Mouse (Mus musculus) embryo, embryonic 10.5 days (tissue): ENCODE results near the gene Cd6.

ENCODE experiments used
- DNase-seq: peaks from one replicate; pipeline ENCODE4 v3.0.0-alpha.2; 2015; ENCODE audit warnings: low spot score

Gene Cd6

GRCm38 (mm10) chr19:10763381-10764031 lies 66.4 kb downstream of the Cd6 start:
- DNase-seq = no peak

- DNase-seq = no peak
Observed at GRCm38 (mm10) chr19:10762468-10762867, 67.4 kb downstream of the Cd6 start.

GRCm38 (mm10) chr19:10761794-10762415 lies 68.0 kb downstream of the Cd6 start:
- no peak for DNase-seq

GRCm38 (mm10) chr19:10759983-10760831 lies 69.7 kb downstream of the Cd6 start:
- DNase-seq = no peak

- no peak for DNase-seq
Observed at GRCm38 (mm10) chr19:10759525-10759924, 70.3 kb downstream of the Cd6 start.

DNA sequence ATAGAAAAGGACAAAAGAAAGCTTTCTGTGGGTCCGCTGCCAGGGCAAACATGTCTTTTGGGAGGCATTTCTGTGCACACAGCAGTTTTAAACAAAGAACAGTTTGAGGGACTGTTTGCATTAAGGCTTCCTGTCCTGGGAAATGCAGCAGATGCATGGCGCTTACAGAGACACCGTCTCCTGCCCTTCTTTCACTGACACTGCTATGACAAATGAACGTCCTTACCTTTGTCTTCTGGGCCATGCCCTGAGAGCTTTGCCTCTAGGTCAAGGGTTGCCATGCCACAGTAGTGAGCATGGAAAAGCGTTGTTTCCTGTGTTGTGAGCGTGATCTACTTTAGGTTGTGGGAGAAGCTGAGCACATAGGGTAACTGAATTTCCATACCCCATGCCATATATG lies 71.2 kb downstream of the Cd6 start:
- DNase-seq = peak; percentile 33

DNA sequence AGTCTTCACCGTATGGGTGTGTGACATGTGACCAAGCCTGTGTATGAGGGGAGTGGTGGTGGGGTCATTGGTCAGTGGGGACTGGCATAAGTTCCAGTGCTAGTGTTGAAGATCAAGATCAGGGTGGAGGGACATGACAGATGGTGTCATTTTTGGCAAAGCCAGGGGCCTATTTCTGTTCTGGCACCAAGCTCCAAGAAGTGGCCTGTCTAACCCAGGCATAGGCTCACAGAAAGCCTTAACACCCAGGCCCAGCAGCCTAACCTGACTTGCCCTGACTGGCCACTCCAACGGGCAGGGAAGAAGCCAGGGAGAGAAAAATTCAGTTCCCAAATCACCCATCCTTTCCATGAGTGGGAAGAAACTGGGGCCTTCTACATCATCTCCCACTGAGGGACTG lies 72.3 kb downstream of the Cd6 start:
- no peak for DNase-seq

DNA sequence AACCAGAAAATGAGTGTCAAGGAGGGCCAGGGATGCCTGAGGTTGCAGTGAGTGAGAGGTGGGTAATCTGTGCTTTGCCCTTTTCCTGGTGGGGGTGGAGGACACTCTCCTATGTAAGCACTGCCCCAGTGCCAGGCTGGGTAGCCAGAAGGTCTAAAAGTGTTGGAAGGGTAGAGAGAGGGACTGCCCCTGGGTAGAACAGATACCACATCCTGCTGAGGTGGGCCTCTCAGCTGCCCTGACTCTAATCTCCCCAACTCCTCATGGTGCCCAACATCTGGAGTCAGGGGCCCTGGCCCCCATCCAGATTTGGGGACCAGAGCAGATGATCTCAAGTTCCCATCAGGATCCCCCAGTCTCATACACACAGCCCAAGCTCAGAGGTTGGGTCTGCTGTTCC lies 72.7 kb downstream of the Cd6 start:
- no peak for DNase-seq

DNA sequence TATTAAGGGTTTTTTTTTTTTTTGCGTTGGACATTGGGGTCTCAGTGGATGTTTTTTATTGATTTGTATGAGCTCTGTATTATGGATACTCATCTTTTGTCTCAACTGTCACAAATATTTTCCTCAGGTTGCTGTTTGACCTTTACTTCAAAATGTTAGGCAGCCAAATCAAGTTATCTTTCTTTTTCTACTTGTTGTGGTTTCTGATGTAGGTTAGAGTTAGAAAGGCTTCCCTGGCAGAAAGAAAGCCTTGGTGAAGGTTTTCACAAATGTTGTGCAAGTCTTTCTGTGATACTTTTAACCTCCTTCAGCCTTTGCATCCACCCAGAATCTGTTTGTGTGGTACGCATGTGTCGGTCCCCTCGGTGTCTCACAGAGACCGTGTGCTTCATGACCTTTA lies 77.2 kb downstream of the Cd6 start:
- DNase-seq = no peak

DNA sequence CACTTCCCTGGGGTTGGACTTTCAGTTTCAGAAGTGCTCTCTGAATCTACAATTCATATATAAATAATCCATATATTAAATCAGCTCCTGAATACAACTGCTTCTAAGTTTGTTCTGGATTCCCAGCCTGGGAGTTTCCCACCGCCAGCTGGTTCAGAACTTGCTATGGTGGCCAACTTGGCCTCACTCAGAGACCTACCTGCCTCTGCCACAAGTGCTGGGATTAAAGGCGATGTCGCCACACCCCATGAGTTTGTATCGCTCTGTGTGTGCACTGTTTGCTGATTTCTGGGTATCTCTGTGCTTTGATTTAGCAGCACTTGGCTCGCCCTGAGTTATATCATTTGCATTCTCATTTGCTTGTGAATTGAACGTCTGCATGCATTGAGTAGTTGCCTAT lies 77.8 kb downstream of the Cd6 start:
- no peak for DNase-seq

GRCm38 (mm10) chr19:10751607-10752006 lies 78.3 kb downstream of the Cd6 start:
- no peak for DNase-seq

DNA sequence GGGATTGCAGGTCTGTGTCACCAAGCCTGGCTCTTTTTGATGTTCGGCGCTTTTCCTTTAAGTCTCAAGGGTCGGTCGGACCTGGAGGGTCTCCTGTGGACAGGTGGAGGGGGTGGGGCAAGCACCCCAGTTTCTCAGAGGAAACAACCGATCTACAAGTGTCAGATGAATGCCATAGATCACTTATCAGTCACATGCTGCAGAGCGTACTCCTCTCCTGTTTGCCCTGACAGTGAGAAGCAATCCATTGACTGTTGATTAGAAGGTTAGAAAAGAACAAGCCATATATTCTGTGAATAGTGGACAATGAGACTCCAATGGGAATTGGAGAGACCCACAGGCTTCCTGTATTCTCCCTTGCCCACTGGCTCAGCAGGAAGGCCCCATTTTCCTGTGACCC lies 79.7 kb downstream of the Cd6 start:
- DNase-seq = no peak

- DNase-seq = no peak
Observed at GRCm38 (mm10) chr19:10749295-10749694, 80.6 kb downstream of the Cd6 start.

DNA sequence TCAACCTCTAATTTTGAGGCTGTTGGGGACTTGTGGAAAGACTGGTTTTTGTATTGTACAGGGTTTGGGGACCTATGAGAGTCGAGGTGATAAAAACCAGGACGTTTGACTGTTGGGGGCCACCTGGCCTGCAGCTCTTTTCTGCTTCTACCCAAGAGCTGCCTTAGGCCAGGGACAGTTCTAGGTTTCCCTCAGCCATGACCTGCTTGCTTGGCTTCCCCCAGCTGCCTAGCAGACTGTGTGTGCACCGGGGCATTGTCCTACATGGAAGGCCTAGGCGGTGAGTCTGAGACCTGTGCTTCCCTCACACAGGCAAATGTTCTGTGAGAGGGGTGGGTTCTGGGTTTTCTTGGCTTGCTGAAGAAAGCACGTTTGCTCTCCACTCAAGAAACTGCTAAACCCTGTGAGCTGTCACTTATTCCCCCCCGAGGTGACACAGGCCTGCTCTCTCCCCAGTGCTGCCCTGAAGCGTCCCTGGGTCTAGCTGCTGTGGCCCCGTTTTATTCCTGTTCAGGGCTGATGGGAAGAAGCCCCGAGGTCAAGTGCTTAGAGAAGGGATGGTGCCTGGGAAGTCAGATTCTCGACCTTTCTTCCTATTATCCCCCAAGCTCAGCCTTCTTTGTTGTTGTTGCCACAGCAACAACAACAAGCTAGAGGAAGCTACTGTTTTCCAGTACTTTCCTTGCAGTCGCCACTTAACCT lies 81.3 kb downstream of the Cd6 start:
- no peak for DNase-seq

DNA sequence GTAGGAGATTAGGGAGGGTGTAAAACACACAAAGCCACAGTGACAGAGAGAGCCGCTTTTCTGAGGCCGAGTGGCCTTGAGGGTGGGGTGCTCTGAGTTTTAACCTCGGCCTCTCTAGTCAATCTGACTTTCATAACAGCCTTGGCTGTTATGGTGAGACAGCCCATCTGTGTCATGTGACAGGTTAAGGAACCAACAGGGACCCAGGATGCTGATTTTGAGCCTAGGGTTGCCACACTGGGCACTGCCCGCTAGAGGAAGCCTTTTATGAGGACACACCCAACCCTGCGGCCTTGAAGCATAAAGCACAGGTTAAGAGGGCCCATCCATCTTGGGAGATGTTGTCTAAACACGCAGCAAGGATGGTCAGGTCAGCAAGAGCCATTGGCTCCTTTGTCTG lies 82.1 kb downstream of the Cd6 start:
- DNase-seq = no peak

- DNase-seq = no peak
Observed at GRCm38 (mm10) chr19:10747182-10747581, 82.7 kb downstream of the Cd6 start.

- DNase-seq = no peak
Observed at GRCm38 (mm10) chr19:10742565-10742964, 87.3 kb downstream of the Cd6 start.

DNA sequence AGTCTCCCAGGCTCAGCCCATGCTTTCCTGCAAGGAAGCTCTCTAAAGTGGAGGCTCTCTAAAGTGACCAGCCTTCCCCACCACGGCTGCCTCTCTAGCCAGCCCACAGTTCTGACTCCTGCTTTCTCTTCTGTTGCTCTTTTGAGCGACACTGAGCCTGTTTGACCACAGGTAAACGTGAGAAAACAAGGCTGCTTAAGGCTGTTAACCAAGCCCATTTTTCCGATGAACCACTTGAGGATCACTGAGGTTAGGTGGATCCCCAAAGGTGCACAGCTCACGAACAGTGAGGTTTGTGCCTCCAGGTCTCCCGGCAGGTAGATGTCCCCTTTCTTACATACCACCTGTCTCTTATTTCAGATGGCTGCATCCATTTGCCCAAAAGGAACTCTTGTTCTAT lies 87.7 kb downstream of the Cd6 start:
- DNase-seq = no peak

DNA sequence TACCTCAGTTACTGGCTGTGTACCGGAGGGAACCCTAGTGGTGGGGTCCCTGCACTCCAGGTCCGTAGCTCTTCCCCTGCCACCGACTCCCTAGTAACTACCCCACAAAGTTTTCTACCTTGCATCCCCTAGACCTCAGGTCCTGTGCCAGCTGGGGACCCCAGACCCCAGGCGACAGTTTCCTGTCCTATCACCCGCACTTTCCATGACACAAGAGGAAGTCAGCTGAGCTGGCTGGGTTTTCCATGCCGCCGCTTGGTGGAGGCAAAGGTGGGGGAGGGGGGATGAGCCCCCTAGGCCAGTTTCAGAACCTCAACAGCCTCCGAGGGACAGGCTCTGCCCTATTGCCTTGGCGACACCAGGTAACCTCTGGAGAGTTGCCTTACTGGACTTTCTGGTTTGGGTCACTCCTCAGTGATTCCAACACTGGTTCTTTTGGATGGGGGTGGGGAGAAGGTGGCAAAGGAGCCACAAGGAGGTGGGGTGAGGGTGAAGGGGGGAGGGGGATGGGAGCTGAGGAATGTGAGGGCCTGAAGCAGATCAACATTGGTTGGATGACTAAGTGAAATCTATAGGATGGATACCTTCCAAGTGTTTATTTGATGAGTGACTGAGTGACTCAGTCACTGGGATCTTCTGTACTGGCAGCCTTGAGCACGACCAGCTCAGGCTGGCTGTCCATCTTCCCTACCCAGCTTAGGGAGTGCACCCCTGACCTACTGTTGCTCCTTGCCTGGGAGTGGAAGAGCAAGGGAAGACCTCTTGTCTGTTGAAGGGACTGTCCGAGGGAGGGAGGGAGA lies 89.0 kb downstream of the Cd6 start:
- peak; percentile 25 for DNase-seq

GRCm38 (mm10) chr19:10739916-10740315 lies 89.9 kb downstream of the Cd6 start:
- no peak for DNase-seq
